ENCODE assay signal across 9 mouse cellular contexts in the genomic region with DNA sequence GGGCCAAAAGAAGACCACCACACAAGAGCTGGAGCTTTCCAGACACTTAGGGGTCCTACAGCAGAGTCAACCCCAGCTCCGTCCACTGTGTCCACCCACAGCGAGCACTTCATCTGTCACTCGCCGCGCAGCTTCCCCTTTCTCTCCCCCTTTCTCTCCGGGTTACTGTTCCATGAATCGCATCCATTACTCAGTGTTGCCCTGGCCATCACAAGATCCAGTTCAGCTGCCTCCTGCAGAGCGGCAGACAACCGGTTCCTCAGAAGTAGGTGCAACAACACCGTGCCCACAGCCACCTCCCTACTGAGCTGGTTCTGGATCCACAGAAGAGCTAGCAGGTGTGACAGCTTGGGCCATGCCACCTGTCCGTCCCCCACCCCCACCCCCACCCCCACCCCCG.
A peak's percentile ranks its signal among the peaks of the same experiment; 100 is the strongest.
DNase-seq lines count a peak whose midpoint lies in the region; ATAC-seq and TF ChIP-seq lines count a peak whose summit lies in the region.
"Had no signal": no experiment of that assay in that cellular context is flagged by ENCODE, and none has a peak within 500 bp of the region (broad histone marks: within the 10 kb centered on the region; RNA-seq: fewer than 3 reads in every experiment).

No protein-coding gene starts in this region.

- 0 out of 2 replicates have a peak overlapping the region, but pooled peaks have one; percentile 14 for H3K4me2 ChIP-seq in lung, embryonic 16.5 days (ENCODE audit: low read depth, low read length)
- peak overlapping the region; percentile 90 for H3K4me2 ChIP-seq in kidney, embryonic 15.5 days

- no peaks in the 10 kb centered on the region for H3K9me3 ChIP-seq in lung, embryonic 16.5 days (ENCODE audit: control insufficient read depth, low read length)
- H3K9me3 ChIP-seq in embryonic facial prominence, embryonic 10.5 days: no peaks in the 10 kb centered on the region
- no peaks in the 10 kb centered on the region for H3K9me3 ChIP-seq in kidney, embryonic 15.5 days (replicated peaks)

- peaks cover 16% of the 10 kb centered on the region for H3K4me1 ChIP-seq in lung, embryonic 16.5 days (replicated peaks; ENCODE audit: control insufficient read depth, insufficient read depth, low read length)
- peaks cover 68% of the 10 kb centered on the region for H3K4me1 ChIP-seq in embryonic facial prominence, embryonic 10.5 days
- peaks cover 43% of the 10 kb centered on the region for H3K4me1 ChIP-seq in kidney, embryonic 15.5 days
- peaks cover 11% of the 10 kb centered on the region for H3K4me1 ChIP-seq in olfactory bulb, adult 2 months (ENCODE audit: control insufficient read depth, insufficient read depth, low read length)

- ATAC-seq in lung, embryonic 16.5 days (ENCODE audit: low read depth): no peak
- ATAC-seq in kidney, embryonic 15.5 days (replicated peaks; ENCODE audit: low FRiP score): peak; percentile 61

- DNase-seq in lung, postnatal 10 days: no peak
- no peak for DNase-seq in embryonic facial prominence, embryonic 10.5 days (ENCODE audit: low spot score)
- DNase-seq in urinary bladder, postnatal 36 days (ENCODE audit: low spot score in 2 of 2): no peak
- DNase-seq in right cerebral cortex, adult 18-20 months: no peak
- DNase-seq in layer of hippocampus, adult 8-10 months (ENCODE audit: low spot score in 2 of 2): no peak
- DNase-seq: thymus, postnatal 25 days had no signal

- H3K27ac ChIP-seq in lung, embryonic 16.5 days (ENCODE audit: low read length): no peak overlapping the region
- no peak overlapping the region for H3K27ac ChIP-seq in embryonic facial prominence, embryonic 10.5 days (replicated peaks)
- H3K27ac ChIP-seq in kidney, embryonic 15.5 days: no peak overlapping the region
- H3K27ac ChIP-seq in olfactory bulb, adult 2 months (ENCODE audit: insufficient read depth, low read depth, low read length): no peak overlapping the region

- TF ChIP-seq POLR2A in olfactory bulb, adult 2 months (IDR thresholded peaks at IDR 0.05; ENCODE audit: insufficient read depth, low read depth, low read length): no peak

- no peak overlapping the region for H3K4me3 ChIP-seq in lung, embryonic 16.5 days (ENCODE audit: low read length)
- H3K4me3 ChIP-seq in embryonic facial prominence, embryonic 10.5 days: peak overlapping the region; percentile 65
- 0 out of 2 replicates have a peak overlapping the region, but pooled peaks have one; percentile 4 for H3K4me3 ChIP-seq in kidney, embryonic 15.5 days (replicated peaks)
- peak overlapping the region; percentile 20; the same call in 1 of the 2 replicates for H3K4me3 ChIP-seq in olfactory bulb, adult 2 months (ENCODE audit: insufficient read depth, low read depth, low read length)

- TF ChIP-seq CTCF in olfactory bulb, adult 2 months (IDR thresholded peaks at IDR 0.05; ENCODE audit: insufficient read depth, low read depth, low read length): no peak

- no peak overlapping the region for H3K9ac ChIP-seq in lung, embryonic 16.5 days (ENCODE audit: low read length)
- no peak overlapping the region for H3K9ac ChIP-seq in kidney, embryonic 15.5 days

- H3K36me3 ChIP-seq in lung, embryonic 16.5 days (ENCODE audit: control insufficient read depth, insufficient read depth, low read length): no peaks in the 10 kb centered on the region
- H3K36me3 ChIP-seq in embryonic facial prominence, embryonic 10.5 days (replicated peaks): peaks cover 9% of the 10 kb centered on the region
- H3K36me3 ChIP-seq in kidney, embryonic 15.5 days: no peaks in the 10 kb centered on the region

- H3K27me3 ChIP-seq in lung, embryonic 16.5 days (ENCODE audit: control insufficient read depth, insufficient read depth, low read depth, low read length): no peaks in the 10 kb centered on the region
- no peaks in the 10 kb centered on the region for H3K27me3 ChIP-seq in embryonic facial prominence, embryonic 10.5 days (replicated peaks; ENCODE audit: low read depth, poor library complexity, severe bottlenecking)
- H3K27me3 ChIP-seq in kidney, embryonic 15.5 days: no peaks in the 10 kb centered on the region

- WGBS in lung, embryonic 16.5 days: 15% methylated on average over 12 of the region's 12 CpGs
- 30% methylated on average over 12 of the region's 12 CpGs for WGBS in embryonic facial prominence, embryonic 10.5 days
- 22% methylated on average over 12 of the region's 12 CpGs for WGBS in kidney, embryonic 15.5 days
- 58% methylated on average over 12 of the region's 12 CpGs for WGBS in olfactory bulb, adult 2 months
